Mouse (Mus musculus) megakaryocyte-erythroid progenitor cell, adult 5-6 weeks (primary cell): Measurements from ENCODE around the gene Mfrp. TPM values are rescaled to one million over a fixed set of nuclear protein-coding genes. Genes with fewer than 3 reads are reported as not detected.

ENCODE experiments used
- ATAC-seq: replicated peaks from 2 replicates; pipeline ENCODE4 v1.8.0; 2016; ENCODE audit warnings: mild to moderate bottlenecking, inconsistent platforms; ENCODE audit not compliant: severe bottlenecking, poor library complexity, low FRiP score, low TSS enrichment
- total RNA-seq, 2 experiments: library from RNA; stranded (forward) in 1 of 2; stranded (reverse) in 1 of 2; fragments of 200-1000, 215-1000 nt in 1 of 2; fragments of >200 nt in 1 of 2; fragmentation: Nextera tagmentation in 1 of 2; gene quantifications; 2 replicates each; pipeline ENCODE4 v1.2.3; 2014 to 2017

The Mfrp gene
- total RNA-seq, 2 experiments from 2014 or later = not detected

GRCm38 (mm10) chr9:44077266-44077910 lies 24.1 kb upstream of the Mfrp start:
- no peak for ATAC-seq

DNA sequence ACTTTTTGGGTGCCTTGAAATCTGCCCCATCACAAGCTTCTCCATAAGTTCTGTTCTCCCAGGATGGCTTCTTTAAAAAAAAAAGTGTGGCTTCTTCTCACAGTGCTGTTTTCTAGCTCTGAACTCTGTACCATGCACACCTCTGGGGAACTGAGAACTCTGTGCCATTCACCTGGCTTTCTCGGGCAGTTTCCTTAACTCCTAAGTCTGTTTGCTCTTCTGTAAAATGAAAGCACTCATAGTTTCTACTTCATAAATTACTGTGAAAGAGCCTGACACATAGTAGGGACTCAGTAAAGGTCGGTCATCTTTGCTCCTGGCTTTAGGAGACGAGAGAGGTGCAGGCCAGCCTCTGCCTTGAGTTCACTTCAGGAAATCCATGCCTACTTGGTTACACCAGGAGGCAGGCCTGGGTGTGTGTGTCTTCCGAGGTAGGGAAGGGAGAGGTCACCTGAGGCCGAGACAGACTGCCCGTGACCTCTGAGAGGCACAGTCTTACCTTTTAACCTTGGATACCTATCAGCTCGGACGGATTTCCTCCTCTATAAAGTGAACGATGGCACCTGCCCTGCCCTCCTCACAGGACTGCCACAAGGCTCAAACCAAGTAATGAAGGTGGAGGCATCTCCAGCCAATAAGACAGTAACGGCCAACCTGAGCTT lies 23.3 kb upstream of the Mfrp start:
- ATAC-seq = no peak

- 0 out of 2 replicates have a peak, but pooled peaks have one; percentile 26 for ATAC-seq
Observed at GRCm38 (mm10) chr9:44078955-44079756, 22.4 kb upstream of the Mfrp start.

GRCm38 (mm10) chr9:44079997-44080780 lies 21.3 kb upstream of the Mfrp start:
- ATAC-seq = no peak

DNA sequence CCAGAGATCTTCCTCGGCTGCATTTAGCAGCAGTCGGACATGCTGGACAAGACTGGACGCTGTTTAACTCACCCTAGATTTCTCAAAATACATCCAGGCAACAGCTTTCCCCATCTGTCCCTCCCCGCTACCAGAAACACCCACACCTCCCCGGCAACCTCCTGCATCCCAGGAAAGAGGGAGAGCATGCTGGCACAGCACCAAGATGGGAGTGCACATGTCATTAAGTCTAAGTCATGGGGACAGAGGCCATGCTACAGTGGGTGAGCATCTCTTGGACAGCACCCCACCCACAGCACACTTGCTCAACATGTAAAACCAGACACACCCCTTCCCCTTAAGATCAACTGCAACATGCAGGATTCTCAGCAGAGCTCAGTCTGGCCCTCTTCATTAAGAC lies 20.6 kb upstream of the Mfrp start:
- no peak for ATAC-seq

- no peak for ATAC-seq
Observed at GRCm38 (mm10) chr9:44081581-44081980, 19.9 kb upstream of the Mfrp start.

GRCm38 (mm10) chr9:44082266-44082665 lies 19.3 kb upstream of the Mfrp start:
- no peak for ATAC-seq

DNA sequence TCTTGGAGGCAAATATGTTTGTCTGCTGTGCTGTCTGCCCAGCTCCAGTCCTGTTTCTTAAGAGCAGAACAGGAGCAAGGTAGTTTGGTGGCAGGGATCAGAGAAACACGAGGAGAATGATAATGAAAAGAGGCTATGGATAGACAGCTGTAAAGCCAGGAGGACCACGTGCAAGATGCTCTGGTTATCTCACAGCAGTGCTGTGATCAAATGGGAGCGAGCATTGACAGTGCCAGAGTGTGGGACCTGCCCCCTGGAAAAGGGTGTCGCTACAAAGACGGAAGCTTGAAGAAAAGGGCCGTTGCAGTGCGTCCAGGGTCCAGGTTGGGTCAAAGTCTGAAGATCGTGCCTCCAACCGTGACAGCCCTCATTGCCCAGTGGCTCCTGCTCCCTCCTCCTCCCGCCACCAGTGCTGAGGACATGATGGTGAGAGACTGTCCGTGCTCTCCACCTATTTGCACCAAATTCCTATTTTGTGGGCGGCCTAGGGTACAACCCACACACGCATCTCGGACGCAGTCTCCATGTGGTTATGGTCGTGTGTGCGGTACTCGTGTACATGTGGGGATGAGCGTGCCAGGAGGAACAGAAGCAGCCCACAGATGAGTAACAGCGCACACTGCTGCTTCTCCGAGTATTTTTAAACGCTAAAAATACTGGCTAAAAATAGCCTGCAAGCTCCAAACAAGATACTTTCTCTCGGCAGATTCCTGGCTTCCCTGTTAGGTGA lies 18.0 kb upstream of the Mfrp start:
- no peak for ATAC-seq

DNA sequence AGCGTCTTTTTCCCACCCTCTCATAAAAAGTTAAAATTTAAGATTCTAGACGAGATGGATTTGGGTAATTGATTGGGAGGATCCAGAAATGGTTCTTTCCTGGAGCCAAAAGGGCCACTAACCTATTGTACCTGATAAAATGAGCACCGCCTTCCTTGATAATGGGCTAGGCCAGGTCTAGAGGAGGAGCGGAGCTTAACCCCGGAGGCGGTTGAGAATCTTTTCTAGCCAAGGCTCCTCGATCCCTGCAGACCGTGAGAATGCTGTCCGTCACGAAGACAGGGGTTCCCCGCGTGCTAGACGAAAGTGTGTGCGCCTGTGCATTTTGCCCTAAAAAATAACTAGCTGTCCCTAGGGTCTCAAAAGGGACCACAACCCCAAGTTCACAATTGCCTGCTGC lies 17.3 kb upstream of the Mfrp start:
- ATAC-seq = peak; percentile 13; the same call in 1 of the 2 replicates

- ATAC-seq = peak; percentile 48
Observed at GRCm38 (mm10) chr9:44084659-44085229, 16.8 kb upstream of the Mfrp start.

DNA sequence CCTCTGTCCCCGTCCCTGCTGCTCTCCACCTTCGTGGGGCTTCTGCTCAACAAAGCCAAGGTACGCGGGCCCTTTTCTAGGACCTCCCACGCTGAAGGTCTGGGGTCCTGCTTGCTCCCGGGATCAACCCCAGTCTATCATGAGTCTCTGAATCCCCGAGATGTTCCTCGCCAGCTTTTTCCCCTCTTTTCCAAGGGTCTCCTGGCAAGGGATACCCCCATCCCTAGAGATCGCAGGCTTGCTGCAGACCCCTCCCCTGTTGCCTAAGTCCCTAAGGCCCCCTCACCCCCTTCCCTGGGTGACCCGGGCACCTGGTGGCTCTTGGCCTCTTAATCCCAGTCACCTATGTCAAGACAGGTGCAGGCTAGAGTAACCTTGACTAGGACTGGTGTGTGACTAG lies 16.3 kb upstream of the Mfrp start:
- ATAC-seq = no peak

- ATAC-seq = no peak
Observed at GRCm38 (mm10) chr9:44085741-44086665, 15.5 kb upstream of the Mfrp start.

DNA sequence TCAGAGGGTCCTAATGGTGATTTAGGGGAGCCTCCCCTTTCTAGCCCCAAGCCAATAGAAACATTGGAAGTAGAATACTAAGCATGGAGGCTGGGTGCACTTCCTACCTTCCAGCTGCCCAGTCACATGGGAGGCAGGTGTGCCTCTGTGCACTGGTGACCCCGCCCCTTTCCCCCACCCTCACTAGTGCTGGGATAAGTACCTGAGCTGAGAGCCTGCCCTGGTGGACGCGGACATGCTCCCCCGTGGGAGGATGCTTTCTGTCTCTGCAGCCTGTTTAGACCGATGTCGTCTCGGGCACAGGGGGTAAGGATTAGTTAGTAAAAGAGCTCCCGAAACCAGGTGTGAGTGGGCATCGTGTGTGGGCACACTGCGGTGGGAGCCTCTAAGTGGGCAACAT lies 14.6 kb upstream of the Mfrp start:
- ATAC-seq = no peak

DNA sequence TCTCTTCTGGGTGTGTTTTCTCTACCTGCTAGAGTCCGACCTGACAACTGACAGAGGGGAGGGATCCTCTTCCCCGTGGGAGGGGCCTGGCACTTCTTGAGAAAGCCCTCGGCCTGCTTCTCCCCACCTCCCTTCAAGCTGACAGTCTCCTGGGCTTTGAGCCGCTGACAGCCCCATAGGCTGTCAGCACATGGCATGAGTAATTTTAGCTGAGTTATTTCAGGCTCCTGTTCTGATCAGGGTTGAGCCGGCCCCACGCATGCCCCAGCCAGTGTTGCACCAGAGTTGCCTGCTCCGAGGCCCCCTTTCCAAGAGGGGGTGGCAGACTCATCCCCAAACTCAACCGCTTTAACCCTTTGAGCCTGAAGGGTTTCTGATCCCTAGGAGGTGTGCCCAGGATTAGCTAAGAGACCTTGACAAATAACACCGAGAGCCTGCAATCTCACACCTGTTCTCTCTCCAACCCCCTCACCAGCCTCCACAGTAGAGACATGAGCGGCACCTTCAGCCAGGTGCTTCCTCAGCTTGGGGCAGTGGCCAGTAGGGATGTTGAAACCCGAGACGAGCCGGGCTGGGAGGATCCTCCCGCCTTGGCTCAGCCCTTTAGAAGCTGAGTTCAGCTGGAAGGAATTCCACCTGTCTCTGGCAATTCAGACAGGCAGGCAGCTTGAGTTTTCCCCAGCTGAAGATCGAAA lies 13.6 kb upstream of the Mfrp start:
- ATAC-seq = no peak

- no peak for ATAC-seq
Observed at GRCm38 (mm10) chr9:44088877-44089608, 12.5 kb upstream of the Mfrp start.

DNA sequence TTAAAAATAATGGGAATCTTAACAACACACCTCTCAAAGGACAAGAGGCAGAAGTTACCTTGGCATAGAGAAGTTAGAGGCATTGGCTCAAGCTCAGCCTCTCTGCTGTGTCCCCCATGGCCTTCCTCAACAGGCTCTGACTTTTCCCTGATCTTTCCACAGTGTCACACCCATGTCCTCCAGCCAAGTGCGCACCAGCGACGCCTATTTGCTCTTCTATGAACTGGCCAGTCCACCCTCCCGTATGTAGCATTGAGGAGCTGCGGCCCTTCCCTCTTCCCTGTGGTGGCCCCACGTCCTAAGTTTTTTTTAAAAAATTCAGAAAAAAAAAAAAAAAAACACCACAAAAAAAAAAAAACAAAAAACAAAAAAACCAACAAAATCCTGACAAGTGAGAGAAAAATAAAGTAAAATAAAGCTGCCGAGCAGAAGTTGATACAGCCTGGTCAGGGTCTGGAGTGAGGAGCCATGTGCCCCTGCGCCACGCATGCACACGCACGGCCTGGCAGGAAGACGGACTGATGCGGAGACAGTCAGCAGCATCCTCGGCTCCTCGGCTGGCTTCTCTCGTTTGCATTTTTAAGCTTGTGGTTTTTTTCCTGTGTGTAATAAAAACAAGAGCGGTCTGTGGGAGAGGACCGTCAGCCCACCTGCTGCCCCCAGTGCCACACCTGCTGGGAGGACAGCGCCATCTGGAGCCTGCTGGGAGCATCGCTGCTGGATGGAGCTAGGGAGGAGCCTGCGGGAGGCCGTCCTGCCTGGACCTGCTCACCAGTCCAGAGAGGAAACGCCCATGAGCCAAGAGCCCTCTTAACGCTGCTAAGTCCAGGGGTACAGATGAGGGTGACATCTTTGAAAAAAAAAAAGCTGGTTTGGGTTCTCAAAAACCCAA lies 7.7 kb upstream of the Mfrp start:
- peak; percentile 72 for ATAC-seq
